In the genomic region with DNA sequence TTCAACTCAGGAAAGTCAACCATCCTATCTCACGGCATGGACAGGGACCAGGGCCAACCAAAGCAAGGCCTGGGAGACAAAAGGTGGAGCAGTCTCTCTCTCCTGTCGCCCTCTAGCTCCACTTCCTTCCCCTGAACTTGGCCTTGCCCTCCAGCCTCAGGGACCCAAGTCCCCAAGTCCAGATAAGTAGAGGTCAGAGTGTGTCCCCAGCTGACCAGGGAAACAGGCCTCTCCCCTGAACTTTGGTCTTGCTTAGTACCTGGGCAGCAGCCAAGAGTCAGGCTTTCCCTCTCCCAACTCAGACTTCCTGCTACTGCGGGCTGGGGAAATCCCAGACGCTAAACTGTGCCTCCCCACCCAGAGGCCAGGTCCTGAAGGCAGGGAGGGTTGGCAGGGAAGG, we compare ENCODE assay signal across 9 mouse cellular contexts. TPM values are rescaled to one million over a fixed set of nuclear protein-coding genes. Genes with fewer than 3 reads are reported as not detected.
A peak's percentile ranks its signal among the peaks of the same experiment; 100 is the strongest.
DNase-seq lines count a peak whose midpoint lies in the region; ATAC-seq and TF ChIP-seq lines count a peak whose summit lies in the region.
"Had no signal": no experiment of that assay in that cellular context is flagged by ENCODE, and none has a peak within 500 bp of the region (broad histone marks: within the 10 kb centered on the region; RNA-seq: fewer than 3 reads in every experiment).

No protein-coding gene starts in this region.

- DNase-seq in CH12.LX (ENCODE audit: extremely low read depth): no peak
- DNase-seq in adrenal gland, postnatal 14 days: peak; percentile 78
- peak; percentile 58 for DNase-seq in heart, postnatal 4 days
- no peak for DNase-seq in right cerebral cortex, postnatal 36 days (ENCODE audit: low spot score in 2 of 2)
- DNase-seq in layer of hippocampus, adult 2 months (ENCODE audit: low spot score in 2 of 2): no peak
- no peak for DNase-seq in thymus, postnatal 14 days
- DNase-seq: cerebellum, postnatal 14 days had no signal

- no peaks in the 10 kb centered on the region for H3K27me3 ChIP-seq in CH12.LX (replicated peaks)
- H3K27me3 ChIP-seq in liver, embryonic 15.5 days: peaks cover 2% of the 10 kb centered on the region; the same call in 1 of the 2 replicates

- H3K4me2 ChIP-seq in CH12.LX (ENCODE audit: insufficient read depth, low read depth, poor library complexity, severe bottlenecking): peak overlapping the region; percentile 44
- no peak overlapping the region for H3K4me2 ChIP-seq in liver, embryonic 15.5 days

- H3K36me3 ChIP-seq in CH12.LX (replicated peaks in 1 of 2; ENCODE audit: control insufficient read depth in 1 of 2, insufficient read depth in 1 of 2, low read length in 1 of 2): peaks cover 0 to 2% of the 10 kb centered on the region in 2 experiments
- H3K36me3 ChIP-seq in liver, embryonic 15.5 days (replicated peaks): no peaks in the 10 kb centered on the region

- dilution Hi-C loops in CH12.LX (cut with MboI; ENCODE audit: extremely low pct_ligation_motif_present, extremely low pct_unique_long_range_greater_than_20kb, low sequenced_read_pairs): no loop called here

- ATAC-seq in liver, embryonic 15.5 days (ENCODE audit: insufficient read depth): peak; percentile 65
- ATAC-seq in megakaryocyte progenitor cell, adult 5-6 weeks (replicated peaks; ENCODE audit: poor library complexity): no peak

- H3K4me3 ChIP-seq in CH12.LX (replicated peaks in 1 of 3; ENCODE audit: low read depth in 2 of 3, low read length in 2 of 3, poor library complexity in 1 of 3): peak overlapping the region in 2 of 3 experiments; percentile 0 to 51
- H3K4me3 ChIP-seq in liver, embryonic 15.5 days (replicated peaks): no peak overlapping the region
- H3K4me3 ChIP-seq in layer of hippocampus, adult 2 months: no peak overlapping the region

- in situ Hi-C loops in CH12.LX (cut with MboI; ENCODE audit: low pct_ligation_motif_present, low pct_unique_long_range_greater_than_20kb, low sequenced_read_pairs): loop anchor here (5.0 kb wide), 1 partner anchor 43 kb away; no protein-coding TSS in a partner anchor

- no peaks in the 10 kb centered on the region for H3K9me3 ChIP-seq in CH12.LX (replicated peaks; ENCODE audit: low read length)
- H3K9me3 ChIP-seq in liver, embryonic 15.5 days (replicated peaks): no peaks in the 10 kb centered on the region

- no peak; the same call in 1 of the 2 replicates for TF ChIP-seq EP300 in CH12.LX (IDR thresholded peaks at IDR 0.05; ENCODE audit: low read length)

- TF ChIP-seq CTCF in CH12.LX (conservative IDR thresholded peaks at IDR 0.05 in 1 of 2, IDR thresholded peaks at IDR 0.05 in 1 of 2; ENCODE audit: low read depth in 2 of 2, low read length in 2 of 2): no peak
- no peak for TF ChIP-seq CTCF in layer of hippocampus, adult 2 months (conservative IDR thresholded peaks at IDR 0.05)

- peak overlapping the region; percentile 7; the same call in 1 of the 2 replicates for H3K27ac ChIP-seq in CH12.LX (ENCODE audit: insufficient read depth, low read depth)
- H3K27ac ChIP-seq in liver, embryonic 15.5 days (replicated peaks): peak overlapping the region; percentile 41; the same call in 1 of the 2 replicates
- H3K27ac ChIP-seq in layer of hippocampus, adult 2 months: no peak overlapping the region

- peaks cover 41 to 93% of the 10 kb centered on the region in 2 experiments for H3K4me1 ChIP-seq in CH12.LX (ENCODE audit: control insufficient read depth in 1 of 2, insufficient read depth in 2 of 2)
- peaks cover 25% of the 10 kb centered on the region for H3K4me1 ChIP-seq in liver, embryonic 15.5 days (replicated peaks)

- 43% methylated on average over 4 of the region's 4 CpGs for WGBS in liver, embryonic 15.5 days (ENCODE audit: insufficient replicate concordance)

- TF ChIP-seq RAD21 in CH12.LX (IDR thresholded peaks at IDR 0.05; ENCODE audit: low read depth, low read length): no peak

- H3K79me2 ChIP-seq in CH12.LX (replicated peaks; ENCODE audit: control insufficient read depth, extremely low read depth, insufficient read depth, poor library complexity, severe bottlenecking): no peaks in the 10 kb centered on the region

- no peak for TF ChIP-seq POLR2A in CH12.LX (IDR thresholded peaks at IDR 0.05; ENCODE audit: low read depth, low read length)

- H3K9ac ChIP-seq in CH12.LX (ENCODE audit: insufficient read depth, low read depth): peak overlapping the region; percentile 18; the same call in 1 of the 2 replicates
- H3K9ac ChIP-seq in liver, embryonic 15.5 days: no peak overlapping the region

TF ChIP-seq in CH12.LX, 34 proteins besides CTCF, POLR2A, EP300 and RAD21:
- 0 out of 2 replicates have a peak, but pooled peaks have one; percentile 6 for TF ChIP-seq IRF4 (IDR thresholded peaks at IDR 0.05; ENCODE audit: low read depth, low read length)
- 0 out of 2 replicates have a peak, but pooled peaks have one; percentile 28 for TF ChIP-seq ELF1 (IDR thresholded peaks at IDR 0.05; ENCODE audit: low read depth, low read length)
- no peak for TF ChIP-seq MEF2A (IDR thresholded peaks at IDR 0.05; ENCODE audit: borderline replicate concordance, low read depth, low read length)

RNA-seq across cellular contexts. Expression of a gene that starts 16.1 kb away (rescaled TPM):
- total RNA-seq in CH12.LX (2012; rRNA removed): 12.6 and 13.1 TPM in 2 replicates
- 16.8 and 17.3 TPM in 2 replicates for total RNA-seq in CH12.LX (2014; rRNA removed)
- 22.7 and 24.1 TPM in 2 replicates for polyA plus RNA-seq in CH12.LX (2012; ENCODE audit: insufficient read length, low read depth)
- total RNA-seq in adrenal gland, postnatal 14 days (2021): 23.4 and 26.2 TPM in 2 replicates
- total RNA-seq in heart, postnatal 4 days (2021): 10 to 100 TPM; 16.8 to 17.6 TPM
- polyA plus RNA-seq in liver, embryonic 15.5 days (2015; fragmentation: Nextera tagmentation; extraction: Ambion mirVana): 3.0 and 3.9 TPM in 2 replicates
- 7.4 and 8.5 TPM in 2 replicates for total RNA-seq in megakaryocyte progenitor cell, adult 5-6 weeks (2015)
- 9.2 and 9.5 TPM in 2 replicates for total RNA-seq in megakaryocyte progenitor cell, adult 5-6 weeks (2017)
- total RNA-seq in layer of hippocampus, adult 2 months (2021): 10 to 100 TPM; 21.5 to 25.2 TPM

Comparison
In these comparisons a context has a peak if more than half of its experiments do, and no peak if none do; other contexts are left out.
1. DNase-seq: peak in adrenal gland, postnatal 14 days (single experiment) and heart, postnatal 4 days (single experiment); none in CH12.LX (single experiment), right cerebral cortex, postnatal 36 days (0 of 2), layer of hippocampus, adult 2 months (0 of 2) and thymus, postnatal 14 days (single experiment).
2. H3K4me3 ChIP-seq: peak in CH12.LX (2 of 3); none in liver, embryonic 15.5 days (single experiment) and layer of hippocampus, adult 2 months (single experiment).